Mouse (Mus musculus) liver, embryonic 15.5 days (tissue): Measurements from ENCODE around the gene Gm4177. TPM values are rescaled to one million over a fixed set of nuclear protein-coding genes. Genes with fewer than 3 reads are reported as not detected.
"Not testable (repeated sequence)": the region's sequence is repeated elsewhere in the genome, so short reads cannot be mapped to it uniquely, and the experiment has no call there.

Experiments used
- ATAC-seq: fragments of 200-750 bp; cut with Nextera tagmentation; 2 replicates; pipeline ENCODE4 v1.8.0; 2017; ENCODE audit warnings: moderate number of reproducible peaks, mild to moderate bottlenecking, moderate library complexity; ENCODE audit not compliant: insufficient read depth
- H3K27ac ChIP-seq: fragments of 300-500 bp; sonication (generic); replicated peaks from 2 replicates; pipeline ENCODE4 v1.5.1; 2015; ENCODE audit warnings: mild to moderate bottlenecking, inconsistent platforms
- H3K27me3 ChIP-seq: fragments of 300-500 bp; sonication (generic); 2 replicates; pipeline ENCODE4 v1.6.1; 2015; ENCODE audit warnings: mild to moderate bottlenecking, inconsistent platforms
- H3K36me3 ChIP-seq: fragments of 300-500 bp; sonication (generic); replicated peaks from 2 replicates; pipeline ENCODE4 v1.6.1; 2015; ENCODE audit warnings: moderate library complexity, mild to moderate bottlenecking, inconsistent platforms
- H3K4me1 ChIP-seq: fragments of 300-500 bp; sonication (generic); replicated peaks from 2 replicates; pipeline ENCODE4 v1.6.1; 2015; ENCODE audit warnings: inconsistent platforms
- H3K4me2 ChIP-seq: fragments of 300-500 bp; sonication (generic); 2 replicates; pipeline ENCODE4 v1.6.1; 2015; ENCODE audit warnings: moderate library complexity, mild to moderate bottlenecking, inconsistent platforms
- H3K4me3 ChIP-seq: fragments of 300-500 bp; sonication (generic); replicated peaks from 2 replicates; pipeline ENCODE4 v1.5.1; 2015; ENCODE audit warnings: mild to moderate bottlenecking, inconsistent platforms
- H3K9ac ChIP-seq: fragments of 300-500 bp; sonication (generic); 2 replicates; pipeline ENCODE4 v1.6.1; 2015; ENCODE audit warnings: moderate library complexity, mild to moderate bottlenecking, inconsistent platforms
- H3K9me3 ChIP-seq: fragments of 300-500 bp; sonication (generic); replicated peaks from 2 replicates; pipeline ENCODE4 v1.6.1; 2016; ENCODE audit warnings: inconsistent platforms
- WGBS: fragments of 180-500 bp; shearing (Covaris S2); methylation state at CpG from one replicate; pipeline ENCODE4 v1.1.7; 2015; ENCODE audit warnings: mixed read lengths; ENCODE audit not compliant: insufficient replicate concordance; 5-methylcytosine and 5-hydroxymethylcytosine counted together
- polyA plus RNA-seq: library from polyadenylated mRNA; unstranded; fragments of >200 nt; fragmentation: Nextera tagmentation; extraction: Ambion mirVana; gene quantifications from 2 replicates; pipeline ENCODE4 v1.2.1, GENCODE M21; 2015

The Gm4177 gene
- not detected in 2 replicates for polyA plus RNA-seq

DNA sequence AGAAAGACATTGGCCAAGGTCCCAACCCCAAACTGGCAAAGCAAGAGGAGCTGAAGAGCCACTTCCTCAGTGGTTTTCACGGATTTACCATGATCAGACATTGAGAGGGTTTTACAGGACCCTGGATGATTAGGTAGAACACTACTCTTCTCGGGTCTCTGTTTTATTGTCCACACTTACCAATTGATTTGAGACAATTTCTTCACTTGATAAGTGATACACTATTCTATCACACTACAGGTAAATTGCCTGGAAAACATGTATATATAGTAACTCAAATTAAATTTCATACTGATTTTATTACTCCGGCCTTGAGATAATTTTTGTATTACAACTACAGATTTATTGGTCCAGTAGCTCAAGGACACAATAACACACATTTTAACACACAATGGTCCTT lies at the start of gene Gm4177:
TSS of gene Gm4177 (minus strand) at position 101 of the 400 bp plus-strand sequence.
- not testable (repeated sequence) for ATAC-seq, H3K27me3 ChIP-seq, H3K36me3 ChIP-seq, H3K4me1 ChIP-seq, H3K9ac ChIP-seq, H3K4me2 ChIP-seq, H3K9me3 ChIP-seq, H3K4me3 ChIP-seq, H3K27ac ChIP-seq
- WGBS: no CpG with 5 or more reads among the region's 3 CpGs

DNA sequence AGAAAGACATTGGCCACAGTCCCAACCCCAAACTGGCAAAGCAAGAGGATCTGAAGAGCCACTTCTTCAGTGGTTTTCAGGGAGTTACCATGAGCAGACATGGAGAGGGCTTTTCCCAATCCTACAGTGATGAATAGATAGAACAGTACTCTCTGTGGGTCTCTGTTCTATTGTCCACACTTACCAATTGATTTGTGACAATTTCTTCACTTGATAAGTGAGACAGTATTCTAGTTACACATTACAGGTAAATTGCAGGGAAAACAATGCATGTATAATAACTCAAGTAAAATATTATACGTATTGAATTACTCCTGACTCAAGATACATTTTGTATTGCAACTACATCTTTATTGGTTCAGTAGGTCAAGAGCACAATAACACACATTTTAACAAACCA lies 47.6 kb upstream of the Gm4177 start, which contains the start of gene Gm5725:
TSS of gene Gm5725 (minus strand) at position 101 of the 400 bp plus-strand sequence.
- not testable (repeated sequence) for H3K4me2 ChIP-seq, H3K4me3 ChIP-seq, H3K27me3 ChIP-seq, H3K27ac ChIP-seq, H3K36me3 ChIP-seq, H3K4me1 ChIP-seq, H3K9me3 ChIP-seq, H3K9ac ChIP-seq, ATAC-seq
- no CpG with 5 or more reads among the region's 1 CpGs for WGBS

DNA sequence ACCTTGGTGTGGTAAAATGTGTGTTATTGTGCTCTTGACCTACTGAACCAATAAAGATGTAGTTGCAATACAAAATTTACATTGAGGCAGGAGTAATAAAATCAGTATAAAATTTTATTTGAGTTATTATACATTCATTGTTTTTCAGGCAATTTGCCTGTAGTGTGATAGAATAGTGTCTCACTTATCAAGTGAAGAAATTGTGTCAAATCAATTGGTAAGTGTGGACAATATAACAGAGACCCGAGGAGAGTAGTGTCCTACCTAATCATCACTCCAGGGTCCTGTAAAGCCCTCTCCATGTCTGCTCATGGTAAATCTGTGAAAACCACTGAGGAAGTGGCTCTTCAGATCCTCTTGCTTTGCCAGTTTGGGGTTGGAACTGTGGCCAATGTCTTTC lies 35.5 kb upstream of the Gm4177 start, which contains the start of gene Vmn1r135:
TSS of gene Vmn1r135 (plus strand) at position 301 of the 400 bp plus-strand sequence.
- not testable (repeated sequence) for H3K9ac ChIP-seq, H3K4me3 ChIP-seq, H3K9me3 ChIP-seq, H3K4me2 ChIP-seq, ATAC-seq, H3K36me3 ChIP-seq, H3K4me1 ChIP-seq, H3K27me3 ChIP-seq, H3K27ac ChIP-seq
- no CpG with 5 or more reads among the region's 1 CpGs for WGBS

- not testable (repeated sequence) for H3K9ac ChIP-seq, H3K4me1 ChIP-seq, H3K4me2 ChIP-seq, ATAC-seq, H3K27me3 ChIP-seq, H3K36me3 ChIP-seq, H3K27ac ChIP-seq, H3K9me3 ChIP-seq, H3K4me3 ChIP-seq
- no CpG with 5 or more reads among the region's 5 CpGs for WGBS
Measured at GRCm38 (mm10) chr7:21761375-21761774, 35.2 kb downstream of the Gm4177 start, which contains the start of gene Gm4175. TSS of gene Gm4175 (minus strand) at chr7:21761475.

Other genes starting within 250 kb of the Gm4177 start
- gene Vmn1r132, start 182.6 kb downstream of the Gm4177 start, polyA plus RNA-seq: not detected in 2 replicates
- gene Gm4175, start 35.3 kb downstream of the Gm4177 start, polyA plus RNA-seq: not detected in 2 replicates
- not detected in 2 replicates for gene Vmn1r135, start 35.6 kb upstream of the Gm4177 start, polyA plus RNA-seq
- not detected in 2 replicates for gene Gm5725, start 47.5 kb upstream of the Gm4177 start, polyA plus RNA-seq
- gene Gm5891, start 124.6 kb upstream of the Gm4177 start, polyA plus RNA-seq: not detected in 2 replicates
- not detected in 2 replicates for gene Vmn1r137, start 197.9 kb upstream of the Gm4177 start, polyA plus RNA-seq
- not detected in 2 replicates for gene Vmn1r138, start 232.2 kb upstream of the Gm4177 start, polyA plus RNA-seq